Mouse (Mus musculus) B cell, adult 2 months (primary cell): ENCODE data around the gene Hoxa9.

Experiments
- DNase-seq, 2 experiments: peaks; one replicate each; pipeline ENCODE4 v3.0.0; 2022

The Hoxa9 gene

GRCm38 (mm10) chr6:52230516-52231165 lies at the start of gene Hoxa9:
TSS of gene Hoxa9 (minus strand) at chr6:52231089.
- no peak for DNase-seq

GRCm38 (mm10) chr6:52276920-52277319 lies 46.0 kb upstream of the Hoxa9 start:
- DNase-seq = no peak

- no peak for DNase-seq
These were observed 45.5 kb upstream of the Hoxa9 start for GRCm38 (mm10) chr6:52276382-52276781.

- no peak for DNase-seq
These were observed 44.8 kb upstream of the Hoxa9 start for GRCm38 (mm10) chr6:52275563-52276280.

GRCm38 (mm10) chr6:52274576-52274975 lies 43.7 kb upstream of the Hoxa9 start:
- DNase-seq = no peak

- peak in 1 of 2 experiments; percentile 17 for DNase-seq
These were observed 42.9 kb upstream of the Hoxa9 start for GRCm38 (mm10) chr6:52273656-52274280.

GRCm38 (mm10) chr6:52272766-52273655 lies 42.1 kb upstream of the Hoxa9 start:
- no peak for DNase-seq

- DNase-seq = peak; percentile 55 to 64
These were observed 39.9 kb upstream of the Hoxa9 start for GRCm38 (mm10) chr6:52270494-52271480.

- no peak for DNase-seq
These were observed 37.9 kb upstream of the Hoxa9 start for GRCm38 (mm10) chr6:52268756-52269155.

GRCm38 (mm10) chr6:52268341-52268740 lies 37.5 kb upstream of the Hoxa9 start:
- no peak for DNase-seq

- no peak for DNase-seq
These were observed 36.8 kb upstream of the Hoxa9 start for GRCm38 (mm10) chr6:52267691-52268090.

GRCm38 (mm10) chr6:52267221-52267620 lies 36.3 kb upstream of the Hoxa9 start:
- DNase-seq = no peak

- DNase-seq = no peak
These were observed 35.7 kb upstream of the Hoxa9 start for GRCm38 (mm10) chr6:52266666-52266985.

GRCm38 (mm10) chr6:52265913-52266665 lies 35.2 kb upstream of the Hoxa9 start:
- DNase-seq = peak; percentile 15 to 30

- peak; percentile 18 to 23 for DNase-seq
These were observed 34.5 kb upstream of the Hoxa9 start for GRCm38 (mm10) chr6:52265306-52265912.

GRCm38 (mm10) chr6:52264106-52264790 lies 33.4 kb upstream of the Hoxa9 start:
- DNase-seq = peak; percentile 9 to 23

GRCm38 (mm10) chr6:52263321-52263585 lies 32.4 kb upstream of the Hoxa9 start:
- no peak for DNase-seq

- peak in 1 of 2 experiments; percentile 30 for DNase-seq
These were observed 31.8 kb upstream of the Hoxa9 start for GRCm38 (mm10) chr6:52262463-52263320.
